Mouse (Mus musculus): ENCODE measurements around the gene Mgst3.

The Mgst3 gene

DNA sequence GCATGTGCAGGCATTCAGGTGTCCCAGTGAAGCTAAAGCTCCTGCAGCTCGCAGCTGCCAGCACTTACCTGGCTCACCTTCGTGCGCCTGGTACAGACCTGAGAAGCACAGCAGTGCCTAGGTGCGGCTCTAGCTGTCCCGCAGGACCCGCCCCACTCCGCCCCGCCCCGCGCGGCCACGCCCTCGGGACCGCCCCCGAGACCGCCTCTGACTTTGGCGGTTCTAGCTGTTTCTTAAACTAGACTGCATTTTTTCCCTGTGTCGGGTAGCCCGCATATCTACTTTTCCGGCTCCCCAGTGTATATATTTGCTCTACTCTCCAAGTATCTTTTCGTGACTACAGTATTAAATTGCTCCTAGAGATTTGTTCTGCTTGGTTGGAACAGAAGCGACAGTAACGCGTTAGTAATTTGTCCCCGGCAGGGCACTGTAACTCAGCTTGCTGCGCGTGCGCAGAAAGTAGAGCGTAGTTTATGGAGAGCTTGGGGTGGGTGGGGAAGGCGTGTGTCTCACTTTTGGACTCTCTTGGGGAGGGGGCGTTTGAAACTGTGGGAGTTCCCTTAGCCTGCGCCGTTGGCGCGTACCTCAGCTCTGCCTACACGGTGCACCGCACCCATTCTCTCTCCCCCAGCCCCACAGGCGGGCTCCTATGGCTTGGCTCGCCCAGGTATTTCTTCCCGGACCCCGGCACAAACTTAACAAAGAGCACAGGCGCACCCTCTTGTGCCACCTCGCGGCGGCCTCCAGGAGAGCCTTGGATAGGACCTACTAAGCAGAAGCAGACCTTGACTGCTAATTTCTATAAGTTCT is at the start of gene Mgst3:
Gene Mgst3 (minus strand): TSS at position 159 of the 810 bp plus-strand sequence.
- peak; percentile 94 for DNase-seq (ENCODE audit: low spot score)

DNA sequence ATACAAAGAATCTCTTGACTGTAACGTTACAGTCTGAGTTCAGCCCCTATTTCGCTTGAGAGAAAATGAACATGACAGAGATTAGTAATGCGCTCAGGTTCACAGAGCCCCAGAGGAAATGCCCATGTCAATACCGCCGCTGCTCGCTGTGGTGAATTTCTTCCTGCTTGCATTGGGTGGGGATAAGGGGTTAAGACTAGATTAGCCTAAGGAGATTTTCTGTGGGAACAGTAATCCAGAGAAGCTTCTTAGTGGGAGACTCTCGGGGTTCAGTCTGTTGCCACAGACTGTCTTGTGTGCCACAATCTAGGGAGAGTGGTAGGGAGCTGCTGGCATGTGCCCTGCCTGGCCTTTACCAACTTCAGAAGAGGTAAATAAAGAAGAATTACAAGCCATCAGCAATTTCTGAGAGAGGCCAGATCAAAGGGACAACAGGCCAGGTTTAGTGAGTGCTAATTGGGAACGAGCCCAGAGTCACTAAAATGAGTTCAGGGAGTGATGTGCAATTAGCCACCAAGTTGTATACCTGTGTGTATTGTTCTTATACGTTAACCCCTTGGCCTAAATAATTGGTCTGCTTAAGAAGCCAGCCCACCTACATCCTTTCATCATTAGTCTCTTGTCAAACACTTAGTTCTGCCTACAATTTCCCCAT is 44.7 kb upstream of the Mgst3 start:
- DNase-seq (ENCODE audit: low spot score): no peak

DNA sequence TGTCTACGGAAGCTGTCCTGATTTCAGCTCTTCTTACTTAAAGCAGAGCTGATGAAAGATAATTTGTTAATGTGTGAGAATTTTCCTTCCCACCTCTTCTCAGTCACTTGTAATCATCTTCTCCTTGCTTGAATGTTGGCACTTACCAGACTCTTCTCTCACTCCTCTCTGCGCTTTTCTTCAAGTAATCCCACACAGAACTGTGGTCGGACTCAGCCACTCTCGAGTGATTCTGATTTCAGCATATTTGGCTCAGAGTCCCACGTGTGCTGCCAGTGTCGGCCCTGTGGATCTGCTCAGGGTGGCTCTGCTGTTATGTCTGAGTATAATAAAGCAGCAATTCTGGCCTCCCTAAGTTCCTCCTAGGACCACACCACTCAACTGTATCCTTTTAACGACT is 43.5 kb upstream of the Mgst3 start:
- DNase-seq (ENCODE audit: low spot score): no peak

DNA sequence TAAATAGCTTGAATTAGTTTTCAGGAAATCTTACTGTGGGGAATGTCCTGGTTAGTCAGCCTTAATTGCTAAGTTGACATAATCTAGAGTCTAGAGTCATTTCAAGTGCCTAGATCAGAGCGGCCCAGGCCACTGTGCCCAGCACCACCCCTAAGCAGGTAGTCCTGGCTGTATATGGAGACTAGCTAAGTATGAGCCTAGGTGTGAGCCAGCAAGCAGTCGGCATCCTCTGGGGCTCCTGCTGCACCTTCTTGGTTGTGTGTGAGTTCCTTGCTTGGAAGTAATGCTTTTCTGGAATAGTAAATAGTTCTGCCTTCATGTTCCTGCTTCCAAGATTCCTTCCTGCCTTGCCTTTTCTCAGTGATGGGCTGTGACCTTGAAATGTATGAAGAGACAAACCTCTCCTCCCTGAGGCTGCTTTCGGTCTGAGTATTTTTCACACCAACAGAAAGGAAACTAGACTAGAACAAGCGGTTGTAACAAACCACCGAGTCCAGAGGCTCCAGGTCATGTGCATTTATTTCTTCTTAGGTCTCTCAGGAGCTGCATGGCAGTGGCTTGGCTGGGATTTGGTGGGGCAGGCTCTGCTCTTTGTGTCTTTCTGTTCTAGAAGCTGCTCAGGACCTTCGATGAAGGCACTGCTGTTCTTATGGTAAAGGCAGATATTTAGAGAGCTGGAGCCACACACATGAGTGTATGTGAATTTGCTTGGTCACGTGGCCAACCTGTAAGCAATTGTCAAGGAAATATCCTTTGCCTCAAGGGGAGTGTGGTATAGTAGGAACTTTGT is 42.7 kb upstream of the Mgst3 start:
- DNase-seq (ENCODE audit: low spot score): no peak

DNA sequence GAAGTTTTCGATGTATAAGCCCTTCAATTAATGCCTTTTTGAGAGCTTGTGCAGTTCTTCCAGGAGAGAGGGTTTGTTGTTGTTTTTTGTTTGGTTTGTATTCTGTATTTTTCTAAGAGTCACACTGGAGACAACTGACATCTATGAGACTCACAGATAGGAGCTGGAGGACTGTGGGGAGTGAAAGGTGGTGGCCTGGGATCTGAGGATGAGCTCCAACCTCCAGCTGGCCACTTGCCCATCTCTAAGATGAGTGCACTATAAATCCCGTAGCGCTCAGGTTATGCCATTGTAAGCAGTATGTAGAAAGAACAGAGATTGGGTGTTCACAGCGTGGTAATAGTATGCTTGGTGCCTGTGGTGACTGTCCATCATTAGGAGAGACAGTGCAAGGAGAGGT is 41.3 kb upstream of the Mgst3 start:
- DNase-seq (ENCODE audit: low spot score): no peak

DNA sequence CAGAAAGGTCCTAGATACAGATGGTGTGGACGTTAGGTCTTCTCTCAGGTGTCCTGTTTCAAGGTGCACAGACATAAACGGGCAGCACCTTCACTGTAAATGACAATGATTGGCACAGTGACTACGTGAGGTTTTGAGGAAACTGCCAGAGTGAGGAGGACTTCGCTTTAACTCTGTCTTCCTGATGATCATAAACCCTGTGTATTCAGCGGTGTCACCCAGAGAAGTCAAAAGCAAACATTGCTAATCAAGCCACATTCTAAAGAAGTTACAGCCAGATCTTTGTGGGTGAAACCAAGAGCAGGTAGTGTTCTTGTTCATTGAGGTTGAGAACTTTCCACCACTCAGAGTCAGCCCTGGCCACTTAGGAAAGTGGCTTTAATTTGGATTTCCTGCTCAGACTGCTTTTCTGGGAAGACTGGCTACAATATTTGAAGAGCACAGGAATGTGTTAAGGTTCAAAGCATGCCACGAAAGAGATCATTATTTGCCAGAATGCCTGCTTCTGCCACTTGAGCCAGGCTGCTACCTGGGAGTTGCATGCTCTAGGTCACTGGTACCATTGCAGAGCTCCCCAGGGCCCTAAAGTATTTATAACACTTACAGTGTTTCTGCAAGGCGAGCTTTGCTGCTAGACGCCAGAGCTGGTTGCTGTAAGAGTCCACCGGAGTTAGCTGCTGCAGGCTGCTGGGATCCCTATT is 37.5 kb upstream of the Mgst3 start:
- DNase-seq (ENCODE audit: low spot score): no peak

DNA sequence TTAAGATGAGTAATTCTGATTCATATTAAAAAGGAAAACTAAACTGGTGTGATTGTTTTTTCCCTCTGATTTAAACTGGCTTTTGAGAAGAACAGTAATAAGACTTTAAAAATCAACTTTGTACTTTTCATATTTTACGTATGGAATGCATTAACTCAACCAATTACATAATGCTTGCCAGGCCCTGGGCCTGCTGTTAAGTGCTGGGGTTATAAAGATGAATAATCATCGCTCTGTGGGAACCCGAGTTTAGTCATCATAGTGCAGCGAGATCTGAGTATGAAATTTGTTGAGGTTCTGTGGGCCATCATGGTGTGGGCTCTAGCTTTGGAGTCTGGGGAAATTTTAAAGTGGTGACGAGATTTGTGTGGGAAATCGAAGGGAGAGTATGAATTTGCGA is 33.0 kb upstream of the Mgst3 start:
- no peak for DNase-seq (ENCODE audit: low spot score)

DNA sequence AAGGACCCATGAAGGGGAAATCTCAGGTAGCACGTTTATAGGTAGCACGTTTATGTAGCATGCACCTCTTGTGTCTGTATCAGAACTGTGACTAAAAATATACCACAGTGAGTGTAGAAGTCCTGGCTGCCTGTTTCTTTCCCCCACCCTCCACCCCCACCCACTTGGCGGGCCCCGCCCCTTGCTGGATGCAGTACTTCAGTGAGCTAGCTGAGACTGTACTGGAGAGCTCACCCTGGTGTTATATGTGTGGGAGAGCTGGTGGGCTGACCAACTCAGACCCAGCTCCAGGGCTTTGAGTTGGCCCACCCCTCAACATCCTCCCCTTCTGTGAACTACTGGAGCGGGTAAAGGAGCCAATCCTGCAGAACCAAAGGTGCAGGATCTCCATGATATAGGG is 31.9 kb upstream of the Mgst3 start:
- no peak for DNase-seq (ENCODE audit: low spot score)

DNA sequence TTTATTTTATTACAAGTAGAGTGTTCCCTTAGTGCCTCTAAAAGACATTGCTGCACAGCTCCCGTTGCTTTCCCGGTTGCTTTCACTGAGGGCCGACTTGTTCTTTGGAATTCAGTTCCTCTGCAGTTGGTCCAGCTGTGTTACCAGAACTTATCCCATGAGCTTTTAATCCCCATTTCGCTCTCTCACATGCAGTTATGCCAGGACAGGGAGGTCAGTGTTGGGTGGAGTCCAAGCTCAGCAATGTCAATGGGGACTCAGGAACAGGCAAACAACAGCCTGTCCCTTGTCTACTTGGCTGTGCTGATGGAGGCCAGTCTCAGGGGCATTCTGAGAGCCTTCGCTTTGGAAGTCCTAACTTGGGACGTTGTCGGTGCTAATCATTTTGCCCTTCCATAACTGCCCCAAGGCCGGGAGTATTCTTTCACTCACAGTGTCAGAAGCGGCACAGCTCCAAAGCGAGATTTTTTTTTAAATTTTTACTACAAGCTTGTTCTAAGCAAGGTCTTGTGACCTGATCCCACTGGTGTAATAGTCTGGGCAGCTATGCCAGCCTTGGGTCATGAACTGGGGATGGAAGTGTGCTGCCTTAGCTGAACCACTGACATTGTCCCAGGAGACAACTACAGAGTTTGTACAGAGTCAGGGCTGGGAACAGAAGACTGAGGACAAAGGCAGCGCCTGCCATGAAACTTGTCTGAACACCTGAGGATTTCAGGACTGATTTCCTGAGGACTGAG is 29.0 kb upstream of the Mgst3 start:
- peak; percentile 10 for DNase-seq (ENCODE audit: low spot score)

DNA sequence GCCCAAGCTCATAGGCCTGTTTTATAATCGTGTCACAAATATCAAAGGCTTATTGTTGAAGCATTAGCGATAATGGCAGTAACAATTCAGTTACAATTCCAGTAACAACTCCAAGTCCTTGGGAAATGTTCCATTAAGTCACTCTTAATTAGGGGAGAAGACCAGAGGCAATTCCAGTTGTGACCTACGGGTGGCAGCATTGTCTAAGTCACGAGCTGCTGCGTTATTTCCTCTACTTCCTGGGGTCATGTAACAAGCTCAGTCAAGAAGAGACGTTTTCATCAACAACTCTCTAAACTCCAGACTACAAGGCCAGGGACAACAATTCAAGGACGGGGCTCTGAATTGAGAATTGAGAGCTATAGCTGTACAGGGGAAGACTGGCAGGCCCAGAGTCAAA is 21.2 kb upstream of the Mgst3 start:
- DNase-seq (ENCODE audit: low spot score): peak; percentile 66

DNA sequence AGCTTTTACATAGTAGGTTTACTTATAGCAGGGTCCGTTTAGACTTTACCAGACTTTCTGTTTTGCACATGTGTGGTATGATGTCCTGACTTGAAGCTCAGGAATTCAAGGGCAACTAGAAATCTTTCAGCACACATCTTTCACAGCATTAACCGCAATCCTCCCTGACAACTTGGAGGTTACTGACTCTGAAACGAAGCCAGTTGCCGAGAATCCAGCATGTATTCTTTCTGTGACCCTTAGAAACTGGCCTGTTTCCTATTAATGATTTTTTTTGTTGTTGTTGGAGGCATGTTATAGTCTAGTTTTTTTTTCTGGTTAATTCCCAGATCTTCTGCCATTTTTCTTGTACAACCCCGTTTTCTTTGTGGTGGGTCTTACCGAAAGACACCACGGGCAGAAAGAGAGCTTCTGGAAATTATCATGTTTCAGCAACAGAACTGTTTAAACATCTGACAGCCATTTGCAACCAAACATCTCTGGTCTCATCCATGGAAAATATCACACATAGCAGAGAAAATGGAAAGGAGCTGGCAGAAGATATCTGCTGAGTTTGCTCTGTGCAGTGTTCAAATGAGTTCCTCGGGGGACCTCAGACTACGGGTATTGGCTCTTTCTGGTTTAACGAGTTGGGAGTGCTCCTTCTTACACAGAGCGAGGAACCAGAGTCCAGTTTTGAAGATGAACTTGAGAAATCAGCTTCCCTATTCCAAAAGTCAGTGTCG is 18.5 kb upstream of the Mgst3 start:
- DNase-seq (ENCODE audit: low spot score): no peak

DNA sequence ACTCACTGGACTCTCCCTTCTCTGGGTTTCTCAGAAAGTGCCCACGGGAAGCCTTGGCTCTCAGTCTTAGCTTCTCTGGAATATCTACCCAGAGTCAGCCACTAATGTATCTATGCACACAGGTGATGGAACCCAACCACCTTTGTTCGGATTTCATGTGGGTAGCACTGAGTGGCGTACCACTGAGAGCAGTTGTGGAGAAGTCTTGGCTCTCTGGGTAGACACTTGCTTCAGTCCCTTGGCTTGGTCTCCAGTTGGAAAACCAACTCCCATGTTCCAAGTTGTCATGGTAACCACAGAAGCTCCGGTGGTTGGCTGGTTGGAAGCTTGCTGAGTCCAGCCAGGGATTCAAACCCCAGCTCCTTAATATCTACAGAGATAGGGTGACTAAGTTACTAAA is 16.0 kb upstream of the Mgst3 start:
- DNase-seq (ENCODE audit: low spot score): no peak

DNA sequence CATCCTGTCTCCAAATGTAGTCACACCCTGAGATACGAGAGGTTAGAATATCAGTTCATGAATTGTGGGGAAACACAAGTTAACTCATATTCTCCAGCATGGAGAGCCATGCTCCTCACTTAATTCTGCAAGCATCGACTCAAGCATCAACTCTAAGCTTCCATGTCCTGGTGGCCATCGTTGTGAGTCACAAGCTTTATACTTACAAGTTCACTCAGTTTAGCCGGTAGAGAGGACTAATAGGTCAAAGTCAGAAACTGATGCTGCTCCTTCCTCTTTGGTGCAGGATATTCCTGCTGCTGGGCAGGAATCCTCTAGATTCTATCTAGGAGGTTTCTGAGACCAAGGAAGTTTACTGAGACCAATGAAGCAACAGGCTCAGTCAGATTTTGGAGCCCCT is 11.6 kb upstream of the Mgst3 start:
- no peak for DNase-seq (ENCODE audit: low spot score)

DNA sequence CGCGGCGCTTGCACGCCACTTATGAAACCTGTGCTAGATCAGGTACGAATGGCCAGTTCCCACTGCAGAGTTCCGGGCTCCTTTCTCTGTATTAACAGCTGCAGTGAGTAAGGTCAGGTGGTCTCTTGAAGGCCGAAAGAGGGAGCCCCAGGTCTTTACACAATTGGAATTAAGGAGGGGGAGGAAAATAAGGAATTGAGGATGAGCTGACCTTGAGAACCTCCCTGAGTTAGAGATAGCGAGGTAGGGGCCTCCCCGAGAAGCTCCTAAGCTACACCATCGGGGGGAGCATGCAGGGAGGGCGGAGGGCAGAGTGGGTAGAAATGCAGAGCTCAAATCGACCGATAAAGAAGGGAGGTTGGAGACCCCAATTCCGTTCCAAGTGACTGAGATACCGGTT is 360 bp downstream of the Mgst3 start:
- DNase-seq (ENCODE audit: low spot score): no peak

DNA sequence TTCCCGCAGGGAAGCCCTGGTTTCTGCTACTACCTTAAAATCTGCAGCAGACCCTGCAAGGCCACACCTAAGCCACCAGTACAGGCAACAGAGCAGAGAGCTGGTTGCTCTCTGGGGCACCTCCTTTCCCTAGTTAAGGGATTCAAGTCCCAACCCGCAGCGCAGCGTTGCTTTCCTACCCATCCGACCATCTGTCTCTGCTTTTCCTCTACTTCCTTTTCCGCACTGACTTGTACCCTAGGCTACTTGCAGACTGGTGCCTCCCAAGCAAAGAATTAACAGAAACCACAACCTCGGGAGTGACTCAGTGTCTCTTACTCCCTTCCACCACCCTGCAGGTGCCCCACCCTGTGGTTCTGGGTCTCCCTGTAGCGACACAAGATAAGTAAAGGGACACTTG is 954 bp downstream of the Mgst3 start:
- no peak for DNase-seq (ENCODE audit: low spot score)

DNA sequence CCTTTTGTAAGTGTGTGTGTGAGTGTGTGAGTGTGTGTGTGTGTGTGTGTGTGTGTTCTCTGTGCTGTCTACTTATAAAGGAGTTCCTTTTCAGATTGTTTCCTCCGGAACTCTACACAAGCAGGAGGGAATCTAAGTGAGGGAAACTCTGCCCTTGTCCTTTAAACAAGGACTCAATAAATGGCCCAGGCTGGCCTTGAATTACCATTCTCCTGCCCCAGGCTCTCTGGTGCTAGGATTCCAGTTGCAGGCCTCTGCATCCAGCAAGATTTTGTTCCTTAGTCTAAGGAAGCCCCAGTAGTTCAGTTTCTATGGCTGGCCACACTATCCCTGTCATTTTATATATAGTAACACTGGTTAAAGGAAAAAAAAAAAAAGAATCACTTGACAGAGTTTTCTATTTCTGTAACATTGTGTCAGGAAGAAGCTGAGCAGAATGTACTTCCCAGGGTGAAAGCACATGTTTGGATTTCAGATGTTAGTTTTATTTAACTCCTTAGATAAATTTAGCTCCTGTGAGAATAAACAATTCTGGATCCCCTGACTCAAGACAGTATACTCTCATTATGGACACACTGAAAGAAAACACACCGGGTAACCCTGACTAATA is 1.5 kb downstream of the Mgst3 start:
- no peak for DNase-seq (ENCODE audit: low spot score)

DNA sequence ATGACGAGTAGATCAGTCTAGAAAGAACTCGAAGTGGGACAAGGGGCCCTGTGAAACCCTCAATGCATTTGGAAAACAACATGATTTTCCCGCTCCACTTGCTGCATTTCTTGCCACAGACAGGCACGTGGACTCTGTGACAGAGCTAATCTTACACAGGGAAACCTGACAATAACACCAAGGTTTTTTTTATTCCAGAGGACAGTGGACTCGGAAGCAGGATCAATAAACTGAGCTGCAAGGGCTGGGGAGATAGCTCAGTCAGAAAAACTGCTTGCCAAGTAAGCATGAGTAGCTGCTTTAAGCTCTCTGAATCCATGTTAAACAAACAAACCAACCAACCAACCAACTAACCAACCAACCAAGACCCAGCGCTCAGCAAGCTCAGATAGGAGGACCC is 2.4 kb downstream of the Mgst3 start:
- DNase-seq (ENCODE audit: low spot score): no peak

DNA sequence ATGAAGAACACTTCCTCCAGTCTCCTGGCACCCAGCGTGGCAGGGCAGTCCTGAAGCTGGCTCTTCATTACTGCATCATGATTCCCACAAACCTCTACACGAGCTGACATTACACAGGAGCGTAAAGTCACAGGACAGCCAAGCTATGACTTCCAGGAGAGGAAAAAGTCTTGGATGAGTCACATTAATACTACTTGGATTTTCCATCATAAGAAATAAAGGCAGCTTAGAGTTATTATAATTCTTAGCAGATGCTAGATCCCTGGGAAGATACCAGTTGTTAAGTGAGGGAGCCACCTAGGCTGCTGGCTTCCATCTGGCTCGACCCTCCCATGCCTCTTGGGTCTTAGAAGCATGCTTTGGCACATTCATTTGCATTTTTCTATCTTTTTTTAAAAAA is 3.3 kb downstream of the Mgst3 start:
- DNase-seq (ENCODE audit: low spot score): no peak

DNA sequence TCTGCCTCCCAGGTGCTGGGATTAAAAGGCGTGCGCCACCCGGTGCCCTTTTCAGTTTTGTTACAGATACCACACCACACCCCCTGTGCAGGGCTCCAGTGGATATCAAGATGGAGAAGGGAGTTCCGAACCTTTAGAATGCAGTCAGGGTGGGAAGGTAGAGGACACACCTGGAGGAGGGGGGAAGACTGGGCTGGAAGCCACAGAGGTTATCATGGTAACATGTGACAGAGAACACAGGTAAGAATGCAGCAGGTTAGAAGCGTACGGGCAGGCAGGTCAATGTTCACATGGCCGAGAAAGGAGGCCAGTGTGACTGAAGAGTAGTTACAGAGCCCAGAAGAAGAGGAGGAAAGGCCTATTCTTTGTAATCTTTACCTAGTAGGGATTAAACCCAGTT is 4.1 kb downstream of the Mgst3 start:
- DNase-seq (ENCODE audit: low spot score): no peak

DNA sequence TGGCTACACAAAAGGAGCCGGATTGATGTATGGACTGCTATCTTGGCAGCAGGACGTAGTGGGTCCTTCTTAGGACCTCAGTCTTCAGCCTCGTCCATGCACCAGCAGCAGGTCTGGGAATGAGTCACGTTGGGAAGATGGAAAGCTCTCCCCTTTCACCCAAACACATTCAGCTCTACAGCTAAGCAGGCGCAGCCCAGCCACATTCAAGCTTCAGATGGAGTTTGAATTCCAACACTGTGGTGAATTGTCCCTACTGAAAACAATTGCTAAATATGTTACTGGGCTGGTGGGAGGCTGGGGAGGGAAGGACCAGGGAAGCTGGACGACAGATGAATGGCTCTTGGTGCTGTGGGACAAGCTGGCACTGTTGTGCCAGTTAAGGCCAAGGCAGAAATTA is 5.1 kb downstream of the Mgst3 start:
- DNase-seq (ENCODE audit: low spot score): no peak

DNA sequence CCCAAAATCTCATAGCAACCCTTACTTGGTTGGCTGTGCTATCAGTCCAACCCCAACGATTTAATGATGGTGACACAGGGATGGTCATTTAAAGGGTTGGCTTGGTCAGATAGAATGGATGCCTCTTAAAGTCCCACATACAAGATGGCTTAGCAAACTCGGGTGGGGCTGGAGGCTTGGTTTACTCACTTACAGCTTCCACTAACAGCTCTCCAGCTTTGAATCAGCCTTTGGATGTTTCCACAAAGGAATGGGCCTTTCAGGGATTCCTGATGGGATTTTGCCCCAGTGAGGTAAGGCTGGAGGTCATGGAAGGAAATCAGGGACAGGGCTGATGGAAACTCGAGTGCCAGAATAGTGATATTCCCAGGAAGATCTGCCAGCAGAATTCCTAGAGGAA is 5.8 kb downstream of the Mgst3 start:
- no peak for DNase-seq (ENCODE audit: low spot score)

All from ovary, postnatal 36 days (tissue).